Mouse (Mus musculus): ENCODE measurements at regions not wholly inside any gene's neighbourhood (a gene's known extent, or its start where the extent isn't known, plus 50 kb on each side); places are given as distances from the start of the nearest gene placed in this dataset.
A peak's percentile ranks its signal among the peaks of the same experiment; 100 is the strongest.

DNA sequence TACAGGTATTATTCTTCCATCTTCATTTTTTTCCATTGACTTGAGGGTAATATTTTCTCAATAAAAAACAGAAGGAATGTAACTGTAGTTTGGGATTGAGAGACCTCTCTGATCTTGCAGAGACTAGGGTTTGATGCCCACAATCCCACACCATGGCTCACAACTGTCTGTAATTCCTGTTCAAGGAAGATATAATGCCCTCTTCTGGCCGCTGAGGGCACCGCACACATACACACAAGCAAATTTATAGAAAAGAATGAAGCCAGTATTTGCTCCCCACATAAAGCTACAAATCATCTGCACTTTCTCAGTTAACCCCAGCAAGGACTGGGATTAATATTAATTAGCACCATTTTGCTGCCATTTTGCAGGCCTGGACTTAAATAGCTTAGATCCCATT lies 215.6 kb downstream of the Abcc12 start:
- Histone ChIP-seq H3K27me3 (ENCODE audit: insufficient read depth, low read length) (no peaks in the 10 kb centered on the region), H3K27ac (no peak overlapping the region), H3K4me1 (ENCODE audit: insufficient read depth, low read length) (no peaks in the 10 kb centered on the region), H3K4me2 (ENCODE audit: low read depth, low read length) (no peak overlapping the region), H3K4me3 (ENCODE audit: low read length) (no peak overlapping the region), H3K9me3 (ENCODE audit: low read length) (no peaks in the 10 kb centered on the region), H3K9ac (replicated peaks; ENCODE audit: low read length) (no peak overlapping the region), H3K36me3 (ENCODE audit: insufficient read depth, low read length) (no peaks in the 10 kb centered on the region)
- DNase-seq (ENCODE audit: low spot score), result peak; percentile 67
- peak; percentile 67 for TF ChIP-seq CTCF (IDR thresholded peaks at IDR 0.05; ENCODE audit: low read depth)
- ATAC-seq, result no peak
- 51% methylated on average over 2 of the region's 2 CpGs for WGBS

DNA sequence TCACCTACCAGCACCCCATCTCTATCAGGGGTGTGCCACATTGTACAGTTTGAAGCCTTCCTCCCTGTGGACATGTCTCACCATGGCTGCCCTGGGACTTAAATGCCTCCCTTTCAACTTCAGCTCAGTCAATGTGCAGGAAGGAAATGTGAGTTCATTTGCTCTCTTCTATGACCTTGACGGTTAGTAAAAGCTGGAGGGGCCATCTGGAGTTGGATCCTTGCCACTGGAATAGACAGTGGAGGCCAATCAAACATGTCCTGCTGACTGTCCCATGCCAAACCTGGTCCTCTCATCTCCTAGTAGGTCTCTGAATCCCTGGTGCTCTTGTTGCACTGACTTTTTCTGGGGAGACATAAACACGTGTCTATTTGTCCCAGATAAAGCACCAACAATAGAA lies 220.2 kb downstream of the Abcc12 start:
- 0 out of 2 replicates have a peak, but pooled peaks cover 3% of the 10 kb centered on the region for H3K4me1 ChIP-seq (ENCODE audit: insufficient read depth, low read length)
- no peak overlapping the region for H3K27ac ChIP-seq
- H3K27me3 ChIP-seq (ENCODE audit: insufficient read depth, low read length), result no peaks in the 10 kb centered on the region
- TF ChIP-seq CTCF (IDR thresholded peaks at IDR 0.05; ENCODE audit: low read depth), result no peak
- no peak for DNase-seq (ENCODE audit: low spot score)
- 55% methylated on average over 2 of the region's 2 CpGs for WGBS
- ATAC-seq, result no peak
- H3K9me3 ChIP-seq (ENCODE audit: low read length), result no peaks in the 10 kb centered on the region
- H3K4me2 ChIP-seq (ENCODE audit: low read depth, low read length), result no peak overlapping the region
- H3K4me3 ChIP-seq (ENCODE audit: low read length), result no peak overlapping the region
- no peaks in the 10 kb centered on the region for H3K36me3 ChIP-seq (ENCODE audit: insufficient read depth, low read length)
- H3K9ac ChIP-seq (replicated peaks; ENCODE audit: low read length), result no peak overlapping the region

DNA sequence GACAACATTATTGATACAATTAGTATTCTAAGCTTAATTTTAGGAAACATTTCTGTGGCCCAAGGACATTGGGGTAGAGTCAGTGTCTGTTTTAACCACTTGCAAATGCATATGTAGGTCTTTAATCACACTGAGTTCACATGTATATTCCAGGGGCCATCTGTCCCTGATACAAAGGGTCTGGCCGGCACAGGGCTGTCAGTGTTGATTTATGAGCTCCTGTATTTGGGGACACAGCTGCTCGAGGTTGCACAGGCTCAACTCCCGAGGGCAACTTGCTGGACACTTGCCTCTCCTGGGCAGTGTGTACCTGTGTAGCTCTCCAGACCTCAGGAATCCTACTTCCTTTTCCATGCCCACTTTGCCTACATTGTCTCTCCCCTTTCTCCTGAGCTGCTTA lies 221.0 kb downstream of the Abcc12 start:
- ATAC-seq (no peak), DNase-seq (ENCODE audit: low spot score) (no peak)
- Histone ChIP-seq H3K4me1 (ENCODE audit: insufficient read depth, low read length) (0 out of 2 replicates have a peak, but pooled peaks cover 3% of the 10 kb centered on the region), H3K27ac (no peak overlapping the region), H3K4me3 (ENCODE audit: low read length) (no peak overlapping the region), H3K4me2 (ENCODE audit: low read depth, low read length) (no peak overlapping the region), H3K27me3 (ENCODE audit: insufficient read depth, low read length) (no peaks in the 10 kb centered on the region), H3K9ac (replicated peaks; ENCODE audit: low read length) (no peak overlapping the region), H3K36me3 (ENCODE audit: insufficient read depth, low read length) (no peaks in the 10 kb centered on the region), H3K9me3 (ENCODE audit: low read length) (no peaks in the 10 kb centered on the region)
- WGBS, result 31% methylated on average over 3 of the region's 3 CpGs
- TF ChIP-seq CTCF (IDR thresholded peaks at IDR 0.05; ENCODE audit: low read depth), result no peak

DNA sequence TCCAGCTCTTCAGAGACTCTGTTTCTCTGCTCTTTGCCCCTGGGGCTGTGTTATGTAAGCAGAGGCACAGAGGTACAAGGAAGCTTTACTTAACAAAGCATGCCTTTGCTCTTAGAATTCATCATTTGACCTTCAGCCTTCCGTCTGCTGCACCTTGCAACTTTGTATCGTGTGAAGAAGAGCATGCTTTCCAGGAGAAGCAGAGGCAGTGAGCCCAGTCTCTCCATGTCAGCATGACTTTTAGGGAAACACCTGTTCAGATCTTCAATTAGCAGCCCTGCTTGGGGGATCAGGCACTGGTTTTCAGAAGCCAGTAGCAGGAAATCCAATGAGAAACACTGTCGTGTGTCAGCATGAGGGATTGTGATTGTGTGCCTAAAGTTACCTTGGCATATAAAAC lies 226.7 kb downstream of the Abcc12 start:
- no peak for ATAC-seq
- Histone ChIP-seq H3K9me3 (ENCODE audit: low read length) (no peaks in the 10 kb centered on the region), H3K27me3 (ENCODE audit: insufficient read depth, low read length) (no peaks in the 10 kb centered on the region), H3K4me1 (ENCODE audit: insufficient read depth, low read length) (no peaks in the 10 kb centered on the region), H3K36me3 (ENCODE audit: insufficient read depth, low read length) (no peaks in the 10 kb centered on the region), H3K9ac (replicated peaks; ENCODE audit: low read length) (no peak overlapping the region), H3K27ac (no peak overlapping the region), H3K4me2 (ENCODE audit: low read depth, low read length) (no peak overlapping the region), H3K4me3 (ENCODE audit: low read length) (no peak overlapping the region)
- TF ChIP-seq CTCF (IDR thresholded peaks at IDR 0.05; ENCODE audit: low read depth), result no peak
- WGBS, result 70% methylated on average over 3 of the region's 3 CpGs
- no peak for DNase-seq (ENCODE audit: low spot score)

DNA sequence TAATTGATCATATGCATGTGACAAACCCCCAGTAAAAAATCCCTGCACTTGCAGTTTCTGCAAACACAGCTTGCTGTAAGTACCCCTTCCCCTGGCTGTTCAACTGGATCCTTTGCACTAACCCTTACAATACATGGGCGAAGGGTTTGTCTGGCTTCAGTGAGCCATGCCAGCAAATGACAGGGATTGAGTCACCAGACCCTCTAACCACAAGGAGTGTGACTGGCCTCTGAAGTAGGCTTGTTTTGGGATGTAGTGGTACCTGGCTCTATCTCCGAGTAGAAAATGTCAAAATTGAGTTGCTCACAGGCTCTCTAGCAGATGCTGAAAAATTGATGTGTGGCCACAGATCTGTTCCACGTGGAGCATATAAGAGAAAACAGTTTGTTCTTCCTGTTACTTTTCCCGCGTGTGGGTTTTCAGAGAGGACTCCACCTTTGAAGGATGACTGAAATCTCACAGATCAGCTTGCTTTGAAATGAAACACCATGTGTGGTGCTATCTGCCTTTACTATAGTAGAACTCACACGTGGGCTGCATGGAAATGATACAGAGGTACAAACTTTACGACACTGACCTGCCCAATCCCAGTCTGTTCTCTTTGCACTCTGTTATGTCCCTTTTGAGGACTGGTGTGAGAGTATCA lies 228.8 kb downstream of the Abcc12 start:
- no peak for TF ChIP-seq CTCF (IDR thresholded peaks at IDR 0.05; ENCODE audit: low read depth)
- Histone ChIP-seq H3K27me3 (ENCODE audit: insufficient read depth, low read length) (no peaks in the 10 kb centered on the region), H3K4me1 (ENCODE audit: insufficient read depth, low read length) (no peaks in the 10 kb centered on the region), H3K4me2 (ENCODE audit: low read depth, low read length) (no peak overlapping the region), H3K36me3 (ENCODE audit: insufficient read depth, low read length) (no peaks in the 10 kb centered on the region), H3K27ac (no peak overlapping the region), H3K9me3 (ENCODE audit: low read length) (peaks cover 5% of the 10 kb centered on the region; the same call in 1 of the 2 replicates), H3K4me3 (ENCODE audit: low read length) (no peak overlapping the region), H3K9ac (replicated peaks; ENCODE audit: low read length) (no peak overlapping the region)
- no peak for DNase-seq (ENCODE audit: low spot score)
- ATAC-seq, result no peak
- 85% methylated on average over 7 of the region's 7 CpGs for WGBS

DNA sequence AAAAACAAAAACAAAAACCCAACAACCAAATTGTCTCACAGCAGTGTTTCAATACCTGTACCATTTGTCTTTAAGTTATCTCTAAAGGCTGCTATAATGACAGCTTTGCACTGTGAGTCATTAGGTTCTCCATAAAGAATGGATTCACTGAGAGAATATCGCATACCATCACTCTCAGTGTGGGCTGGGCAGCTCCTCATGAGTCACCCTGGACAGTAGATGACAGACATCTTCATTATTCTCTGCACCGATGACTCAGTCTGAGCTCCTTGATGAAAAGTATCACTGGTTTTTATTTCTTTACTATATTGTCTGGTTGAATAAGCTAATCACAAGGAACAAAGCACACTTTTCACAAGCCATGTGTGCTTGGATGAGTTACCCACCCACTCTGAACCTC lies 230.4 kb downstream of the Abcc12 start:
- no peak for TF ChIP-seq CTCF (IDR thresholded peaks at IDR 0.05; ENCODE audit: low read depth)
- no peak for ATAC-seq
- Histone ChIP-seq H3K9ac (replicated peaks; ENCODE audit: low read length) (no peak overlapping the region), H3K36me3 (ENCODE audit: insufficient read depth, low read length) (no peaks in the 10 kb centered on the region), H3K4me2 (ENCODE audit: low read depth, low read length) (no peak overlapping the region), H3K4me1 (ENCODE audit: insufficient read depth, low read length) (no peaks in the 10 kb centered on the region), H3K4me3 (ENCODE audit: low read length) (no peak overlapping the region), H3K27me3 (ENCODE audit: insufficient read depth, low read length) (no peaks in the 10 kb centered on the region), H3K27ac (no peak overlapping the region), H3K9me3 (ENCODE audit: low read length) (peaks cover 5% of the 10 kb centered on the region; the same call in 1 of the 2 replicates)
- 42% methylated on average over 2 of the region's 2 CpGs for WGBS
- no peak for DNase-seq (ENCODE audit: low spot score)

DNA sequence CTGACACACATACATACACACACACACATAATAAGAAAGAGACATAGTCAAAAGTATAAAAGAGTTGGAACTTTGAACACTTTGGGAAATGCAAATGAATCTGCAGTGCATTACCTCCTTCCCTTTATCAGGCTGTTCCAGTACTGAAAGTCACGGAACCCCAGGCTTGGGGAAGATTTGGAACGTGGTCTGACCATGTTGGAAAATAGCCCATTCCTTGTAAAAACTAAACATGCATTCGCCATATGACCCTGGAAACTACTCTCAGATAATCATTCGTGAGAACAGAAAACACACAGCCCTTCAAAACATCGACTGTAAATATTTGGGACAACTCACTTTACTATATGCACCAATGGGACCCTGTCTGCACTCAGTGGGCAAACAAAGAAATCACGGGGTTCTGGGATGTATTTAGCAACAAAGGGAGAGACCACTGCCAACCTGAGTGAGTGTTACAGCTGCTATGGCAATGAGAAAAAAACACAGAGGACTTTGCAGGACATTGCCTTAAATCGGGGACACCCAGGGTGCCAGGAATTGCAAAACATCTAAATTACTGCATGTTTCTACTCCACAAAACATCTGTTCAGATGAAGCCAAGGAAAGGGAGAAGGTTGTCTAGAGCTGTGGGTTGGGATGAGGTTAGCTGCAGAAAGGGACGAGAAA lies 238.3 kb downstream of the Abcc12 start:
- ATAC-seq (no peak), DNase-seq (ENCODE audit: low spot score) (no peak)
- Histone ChIP-seq H3K4me3 (ENCODE audit: low read length) (no peak overlapping the region), H3K9me3 (ENCODE audit: low read length) (no peaks in the 10 kb centered on the region), H3K4me1 (ENCODE audit: insufficient read depth, low read length) (peaks cover 8% of the 10 kb centered on the region; the same call in 1 of the 2 replicates), H3K4me2 (ENCODE audit: low read depth, low read length) (no peak overlapping the region), H3K9ac (replicated peaks; ENCODE audit: low read length) (no peak overlapping the region), H3K36me3 (ENCODE audit: insufficient read depth, low read length) (no peaks in the 10 kb centered on the region), H3K27ac (no peak overlapping the region), H3K27me3 (ENCODE audit: insufficient read depth, low read length) (no peaks in the 10 kb centered on the region)
- no peak for TF ChIP-seq CTCF (IDR thresholded peaks at IDR 0.05; ENCODE audit: low read depth)
- WGBS, result 46% methylated on average over 8 of the region's 8 CpGs

Data from hindbrain, postnatal 0 days (tissue).